Mouse (Mus musculus): ENCODE data around the gene Alpl.

The Alpl gene

DNA sequence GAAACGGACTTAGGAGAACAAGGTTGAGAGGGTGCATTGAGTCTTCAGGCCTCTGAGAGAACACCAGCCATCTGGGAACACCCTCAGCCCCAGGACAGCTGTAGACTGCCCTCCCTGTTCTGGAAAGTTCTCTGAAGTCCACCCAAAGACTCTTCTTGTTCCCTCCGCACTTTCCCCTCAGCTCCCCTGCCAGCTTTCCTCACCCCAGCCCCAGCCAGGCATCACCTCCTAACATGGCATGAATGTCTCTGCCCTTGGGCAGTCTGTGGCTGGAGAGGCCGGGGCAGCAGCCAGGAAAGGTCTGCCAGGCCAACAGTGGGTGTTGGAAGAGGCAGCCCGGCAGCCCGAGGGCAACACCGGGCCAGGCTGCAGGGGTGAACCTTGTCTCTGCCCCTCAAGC, 27.4 kb downstream of the Alpl start:
- no peak for DNase-seq

DNA sequence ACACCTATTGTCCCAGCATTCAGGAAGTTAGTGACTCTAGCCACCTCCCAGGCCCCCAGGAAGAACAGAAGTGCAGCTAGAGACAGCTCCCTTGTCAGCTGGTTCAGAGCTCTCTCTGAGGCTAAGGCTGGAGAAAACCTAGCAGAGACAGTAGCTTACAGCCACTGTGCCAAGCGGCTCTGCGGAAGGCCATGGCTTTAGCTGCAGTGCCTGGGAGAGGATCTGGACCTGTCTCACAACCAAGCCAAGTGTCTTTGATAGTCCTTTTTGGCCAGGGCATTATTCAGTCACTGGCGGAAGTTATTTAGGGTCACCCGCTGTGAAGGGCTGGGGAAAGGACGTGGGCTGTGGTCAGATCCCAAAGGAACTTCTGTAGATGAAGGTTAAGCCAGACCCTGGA, 27.8 kb downstream of the Alpl start:
- no peak for DNase-seq

- DNase-seq: no peak
These were observed 29.8 kb downstream of the Alpl start for GRCm38 (mm10) chr4:137766365-137766764.

- no peak for DNase-seq
These were observed 30.6 kb downstream of the Alpl start for GRCm38 (mm10) chr4:137765554-137765971.

DNA sequence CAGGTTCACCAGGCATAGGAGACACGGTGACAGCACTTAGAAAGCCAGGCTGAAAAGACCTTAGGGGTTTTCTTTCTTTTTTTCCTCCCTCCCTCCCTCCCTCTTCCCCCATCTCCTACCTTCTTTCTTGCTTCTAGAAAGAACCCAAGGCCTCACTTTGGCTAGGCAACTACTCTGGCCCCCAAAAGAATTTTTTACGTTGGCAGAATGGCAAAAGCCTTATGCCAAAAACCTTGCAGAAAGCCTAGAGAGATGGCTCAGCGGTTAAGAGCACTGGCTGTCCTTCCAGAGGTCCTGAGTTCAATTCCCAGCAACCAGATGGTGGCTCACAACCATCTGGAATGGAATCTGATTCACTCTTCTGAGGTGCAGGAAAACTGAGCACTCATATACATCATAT, 31.6 kb downstream of the Alpl start:
- no peak for DNase-seq

DNA sequence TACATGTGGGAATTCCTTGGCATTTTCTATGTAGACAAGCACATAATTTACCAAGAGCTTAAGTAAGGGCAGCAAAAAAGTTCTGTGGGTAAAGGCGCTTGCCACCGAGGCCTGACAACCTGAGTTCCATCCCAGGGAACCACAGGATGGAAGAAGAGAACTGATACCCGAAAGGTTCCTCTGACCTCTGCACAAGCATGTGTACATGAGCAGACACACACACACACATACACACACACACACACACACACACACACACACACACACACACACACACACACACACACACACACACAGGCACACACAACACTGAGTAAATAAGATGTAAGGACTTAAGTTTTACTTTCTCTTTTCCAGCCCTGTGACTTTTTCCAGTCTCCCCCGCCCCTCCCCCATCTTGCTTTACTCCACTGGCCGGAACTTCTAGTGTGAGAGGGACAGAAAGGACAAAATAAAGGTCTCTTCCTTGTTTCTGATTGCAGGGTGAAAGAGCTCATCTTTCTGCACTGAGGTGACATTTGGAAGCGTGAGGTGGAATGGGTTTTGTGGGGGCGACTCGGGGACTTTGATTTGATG, 32.2 kb downstream of the Alpl start:
- peak; percentile 54 for DNase-seq

- no peak for DNase-seq
These were observed 33.3 kb downstream of the Alpl start for GRCm38 (mm10) chr4:137762886-137763285.

DNA sequence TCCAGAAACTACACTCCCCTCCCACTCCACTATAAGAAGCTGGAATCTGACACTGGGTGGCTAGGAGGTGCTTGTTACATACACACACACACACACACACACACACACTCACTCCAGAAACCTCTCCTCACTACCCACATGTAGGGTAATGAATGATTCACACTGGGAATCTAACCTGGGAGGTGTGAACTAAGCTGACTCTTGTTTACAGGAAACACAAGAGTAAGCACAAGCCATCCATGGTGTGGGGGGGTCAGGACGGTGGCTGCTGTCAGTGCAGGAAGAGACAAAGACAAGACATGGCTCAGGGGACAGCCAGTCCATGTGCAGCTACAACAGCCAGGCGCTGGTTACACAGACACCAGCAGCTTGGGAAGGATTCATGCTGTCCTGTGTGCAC, 41.7 kb downstream of the Alpl start:
- DNase-seq: no peak

- no peak for DNase-seq
These were observed 43.0 kb downstream of the Alpl start for GRCm38 (mm10) chr4:137753199-137753598.

DNA sequence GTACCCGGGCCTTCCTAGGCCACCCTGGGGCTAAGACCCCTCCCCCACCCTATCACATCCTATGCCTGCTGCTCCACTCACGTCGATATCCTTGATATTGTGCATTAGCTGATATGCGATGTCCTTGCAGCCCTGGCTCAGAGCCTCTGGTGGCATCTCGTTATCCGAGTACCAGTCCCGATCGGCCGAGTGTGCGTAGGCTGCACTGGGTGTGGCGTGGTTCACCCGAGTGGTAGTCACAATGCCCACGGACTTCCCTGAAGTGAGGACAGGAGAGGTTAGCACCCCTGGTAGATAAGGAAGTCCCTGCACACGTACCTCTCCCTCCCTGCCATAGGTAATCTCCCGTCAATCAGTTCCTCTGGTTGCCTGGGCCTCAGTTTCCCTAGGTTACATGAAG, 43.7 kb downstream of the Alpl start:
- no peak for DNase-seq

- DNase-seq: peak; percentile 59
These were observed 44.5 kb downstream of the Alpl start for GRCm38 (mm10) chr4:137751717-137752116.

DNA sequence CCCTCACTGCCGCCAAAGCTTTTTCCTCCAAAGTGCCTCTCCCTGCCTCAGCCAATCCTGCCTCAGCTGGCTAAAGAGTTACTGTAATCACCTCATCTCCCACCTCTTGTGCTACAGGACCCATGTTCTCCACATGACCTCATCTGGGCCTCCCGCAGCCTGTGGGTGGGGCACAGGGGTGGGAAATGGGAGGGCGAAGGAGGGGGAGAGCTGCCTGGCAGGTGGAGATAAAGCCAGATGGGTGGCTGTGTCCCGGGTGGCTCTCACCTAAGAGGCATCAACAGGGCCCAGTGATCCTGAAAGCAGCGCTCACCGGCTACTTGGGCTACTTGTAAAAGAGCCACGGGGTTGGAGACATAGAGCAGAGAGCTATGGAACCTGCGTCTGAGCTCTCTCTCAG, 44.9 kb downstream of the Alpl start:
- no peak for DNase-seq

DNA sequence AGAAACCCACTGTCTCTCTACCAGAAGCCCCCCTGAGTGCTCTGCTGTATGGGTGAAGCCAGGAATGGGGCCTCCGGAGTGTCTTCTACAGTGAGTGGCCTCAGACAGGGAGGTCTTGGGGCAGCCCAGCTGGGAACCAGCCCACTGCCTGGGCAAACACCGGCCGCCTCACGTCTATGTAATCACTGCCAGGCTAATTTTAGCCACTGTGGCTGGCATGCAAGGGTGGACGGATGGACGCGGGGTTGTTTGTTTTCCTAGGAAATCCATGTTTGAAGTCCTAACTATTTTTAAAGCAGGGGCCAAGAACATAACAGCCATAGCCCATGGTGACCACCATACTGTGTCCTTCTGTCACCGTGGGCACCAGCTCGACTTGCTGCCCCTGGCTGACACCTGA, 46.1 kb downstream of the Alpl start:
- DNase-seq: no peak

DNA sequence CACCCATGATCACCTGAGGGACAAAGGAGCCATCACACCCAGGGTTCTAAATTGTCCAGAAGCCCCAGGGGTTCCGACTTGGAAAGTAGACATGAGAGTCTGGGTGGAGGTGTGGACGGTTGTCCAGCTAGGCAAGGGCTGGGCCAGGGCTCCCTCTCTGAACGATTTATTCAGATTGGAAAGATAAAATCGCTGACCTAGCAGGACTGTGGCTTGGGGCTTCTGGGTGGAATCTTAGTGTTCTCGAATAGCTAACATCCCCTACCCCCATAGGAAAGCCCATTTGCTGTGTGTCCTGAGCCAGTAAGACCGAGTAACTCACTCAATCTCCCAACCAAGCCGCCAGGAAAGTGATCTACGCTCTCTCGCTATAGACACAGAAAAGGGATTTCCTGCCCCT, 46.5 kb downstream of the Alpl start:
- no peak for DNase-seq

DNA sequence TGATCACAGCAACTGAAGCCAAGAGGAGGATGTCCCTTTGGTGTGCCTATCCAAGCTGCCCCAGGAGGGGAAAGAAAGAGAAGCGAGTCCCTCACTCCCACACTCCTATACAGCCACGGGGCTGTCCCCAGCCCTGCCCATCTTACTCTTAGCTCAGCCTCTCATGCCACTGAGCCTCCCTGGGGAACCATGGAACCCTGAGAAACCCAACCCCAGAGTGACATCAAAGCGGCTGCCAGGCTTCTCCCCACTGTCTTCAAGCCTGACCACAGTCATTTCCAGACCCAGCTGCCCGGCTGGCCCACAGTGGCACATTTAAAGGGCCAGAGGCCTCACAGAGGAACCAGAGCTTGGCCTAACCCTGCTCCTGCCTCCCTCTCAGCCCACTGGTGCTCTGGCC, 47.5 kb downstream of the Alpl start:
- no peak for DNase-seq

DNA sequence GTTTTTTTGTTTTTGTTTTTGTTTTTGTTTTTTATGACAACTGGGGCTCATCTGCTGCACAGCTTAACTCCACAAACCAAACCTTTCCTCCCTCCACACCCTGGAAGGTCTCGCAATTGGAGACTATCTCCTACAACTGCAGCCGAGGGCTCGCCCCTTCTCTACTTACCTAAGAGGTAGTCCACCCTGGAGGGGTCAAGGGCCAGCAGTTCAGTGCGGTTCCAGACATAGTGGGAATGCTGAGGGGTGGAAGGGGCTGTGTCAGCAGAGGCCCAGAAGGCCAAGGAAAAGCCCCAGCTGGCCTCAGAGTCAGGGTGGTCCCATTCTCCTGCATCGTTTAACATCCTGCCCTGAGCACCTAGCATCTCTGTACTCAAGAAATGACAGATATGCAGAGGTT, 48.6 kb downstream of the Alpl start:
- DNase-seq: no peak

GRCm38 (mm10) chr4:137747091-137747490, 49.1 kb downstream of the Alpl start:
- DNase-seq: no peak

DNA sequence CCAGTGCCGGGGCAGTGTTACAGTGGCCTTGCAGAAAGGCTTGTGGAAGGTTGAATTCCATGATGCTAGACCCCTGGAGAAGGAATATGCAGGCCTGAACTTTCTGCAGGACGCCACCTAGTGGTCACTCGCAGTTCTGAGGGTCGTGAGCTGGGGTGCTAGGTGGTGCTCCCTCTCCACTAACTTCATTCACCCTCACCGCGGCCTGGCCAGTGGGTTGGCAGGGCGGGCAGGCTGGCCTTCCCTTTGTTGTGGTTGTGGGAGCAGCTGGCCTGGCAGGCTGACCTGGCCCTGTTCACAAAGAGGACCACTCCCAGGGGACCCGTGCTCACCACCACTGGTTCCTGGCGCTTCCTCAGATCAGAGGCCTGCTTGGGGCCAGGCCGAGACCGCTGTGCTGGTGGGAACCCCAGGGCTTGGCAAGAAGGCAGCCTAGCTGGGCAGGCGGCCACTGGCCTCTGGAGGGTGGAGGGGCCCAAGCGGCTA, 51.7 kb downstream of the Alpl start:
- DNase-seq: no peak

DNA sequence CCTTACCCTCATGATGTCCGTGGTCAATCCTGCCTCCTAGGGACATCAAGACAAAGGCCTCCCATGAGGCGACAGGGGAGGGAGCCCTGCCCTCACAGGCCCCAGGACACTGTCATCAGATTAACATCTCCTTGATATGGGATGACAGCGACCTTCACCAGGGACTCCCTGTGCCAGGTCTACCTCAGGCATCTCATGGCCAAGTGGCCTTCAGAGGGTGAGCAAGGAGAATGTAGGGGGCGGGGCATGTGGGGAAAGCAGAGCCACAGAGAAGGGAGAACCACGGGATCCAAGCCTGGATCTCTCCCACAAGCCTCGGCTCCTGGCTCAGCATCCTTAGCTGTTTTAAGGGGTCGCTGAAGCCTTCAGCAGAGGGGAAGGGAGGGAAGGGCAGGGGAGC, 52.4 kb downstream of the Alpl start:
- DNase-seq: no peak

GRCm38 (mm10) chr4:137740350-137740749, 55.8 kb downstream of the Alpl start:
- no peak for DNase-seq

- DNase-seq: peak; percentile 36
These were observed 56.8 kb downstream of the Alpl start for GRCm38 (mm10) chr4:137739151-137739923.

GRCm38 (mm10) chr4:137737760-137738159, 58.4 kb downstream of the Alpl start:
- no peak for DNase-seq

- no peak for DNase-seq
These were observed 59.9 kb downstream of the Alpl start for GRCm38 (mm10) chr4:137736220-137736701.

DNA sequence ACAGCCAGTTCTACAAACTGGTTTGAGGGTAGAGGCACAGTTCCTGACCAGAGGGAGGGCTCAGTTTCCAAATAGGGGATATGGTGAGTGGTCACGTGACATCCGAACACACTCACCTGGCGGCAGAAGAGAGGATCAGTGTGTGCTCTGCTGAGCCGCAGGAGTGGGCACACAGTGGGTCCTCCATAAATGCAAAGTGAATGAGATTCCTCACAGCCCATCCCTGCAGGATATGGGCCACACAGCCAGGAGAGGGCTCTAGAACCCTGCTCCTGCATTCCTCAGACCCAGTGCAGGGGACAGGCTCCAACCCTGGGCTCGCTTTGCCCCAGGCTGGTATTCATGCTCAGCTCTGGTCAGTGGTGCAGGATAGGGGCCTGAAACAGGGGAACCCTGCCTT, 62.7 kb downstream of the Alpl start:
- DNase-seq: no peak

GRCm38 (mm10) chr4:137732962-137733361, 63.2 kb downstream of the Alpl start:
- DNase-seq: no peak
